Mouse (Mus musculus) bone marrow macrophage, adult 2 months (primary cell): Measurements from ENCODE around the gene Patj.

Source experiments
- CTCF ChIP-seq: IDR thresholded peaks from 2 replicates; pipeline ENCODE4 v1.5.1; 2012; ENCODE audit warnings: low read depth, mild to moderate bottlenecking, low read length, moderate library complexity
- POLR2A ChIP-seq: IDR thresholded peaks from 2 replicates; pipeline ENCODE4 v1.6.1; 2012; ENCODE audit warnings: mild to moderate bottlenecking, low read depth, low read length, borderline replicate concordance

- TF ChIP-seq POLR2A (no peak), CTCF (no peak)
Measured at GRCm38 (mm10) chr4:98667009-98667408, 271.4 kb downstream of the Patj start.
